Comparison of ENCODE assay signal across 20 mouse cellular contexts in the genomic region with DNA sequence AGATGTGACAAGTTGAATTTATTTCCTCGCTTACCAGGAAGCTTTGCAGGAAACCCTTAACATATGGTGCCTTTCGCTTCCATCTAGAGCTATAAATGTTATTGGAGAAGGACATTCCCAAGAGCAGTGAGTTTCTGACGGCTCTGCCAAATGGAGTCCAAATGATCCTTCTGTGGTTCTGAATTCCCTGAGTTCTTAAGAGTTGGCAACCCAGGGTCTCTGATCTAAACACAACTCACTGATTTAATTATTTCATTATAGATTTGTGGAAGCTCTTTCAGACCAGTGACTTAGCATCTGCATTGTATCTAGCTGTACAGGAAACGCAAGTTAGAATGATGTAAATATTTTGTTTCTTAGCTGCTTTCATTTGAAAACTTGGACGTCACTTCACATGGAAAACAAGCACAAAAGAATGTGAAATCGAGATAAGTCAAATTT.
DNase-seq lines count a peak whose midpoint lies in the region; ATAC-seq lines count a peak whose summit lies in the region.
"Had no signal": no experiment of that assay in that cellular context is flagged by ENCODE, and none has a peak within 500 bp of the region (broad histone marks: within the 10 kb centered on the region; RNA-seq: fewer than 3 reads in every experiment).

No protein-coding gene starts in this region.

- H3K9me3 ChIP-seq in kidney, embryonic 15.5 days (replicated peaks), result no peaks in the 10 kb centered on the region
- H3K9me3 ChIP-seq in embryonic facial prominence, embryonic 13.5 days, result no peaks in the 10 kb centered on the region
- H3K9me3 ChIP-seq in hindbrain, embryonic 16.5 days (ENCODE audit: control insufficient read depth, low read length), result no peaks in the 10 kb centered on the region
- H3K9me3 ChIP-seq: hindbrain, embryonic 10.5 days; midbrain, embryonic 10.5 days; neural tube, embryonic 13.5 days; stomach, embryonic 15.5 days had no signal

- H3K4me1 ChIP-seq in kidney, embryonic 15.5 days, result peaks cover 4% of the 10 kb centered on the region; the same call in 1 of the 2 replicates
- H3K4me1 ChIP-seq in embryonic facial prominence, embryonic 13.5 days, result peaks cover 7% of the 10 kb centered on the region
- H3K4me1 ChIP-seq in hindbrain, embryonic 16.5 days (ENCODE audit: control insufficient read depth, insufficient read depth, low read depth, low read length), result no peaks in the 10 kb centered on the region
- H3K4me1 ChIP-seq: neural tube, embryonic 13.5 days; stomach, embryonic 15.5 days had no signal

- H3K27ac ChIP-seq in kidney, embryonic 15.5 days, result peak overlapping the region; percentile 62; the same call in 1 of the 2 replicates
- H3K27ac ChIP-seq in embryonic facial prominence, embryonic 13.5 days, result peak overlapping the region; percentile 12; the same call in 1 of the 2 replicates
- H3K27ac ChIP-seq in hindbrain, embryonic 16.5 days (ENCODE audit: low read depth, low read length), result no peak overlapping the region
- H3K27ac ChIP-seq: hindbrain, embryonic 10.5 days; midbrain, embryonic 10.5 days; neural tube, embryonic 13.5 days; stomach, embryonic 15.5 days had no signal

- no peak for DNase-seq in kidney, adult 9 months
- peak; percentile 49 for DNase-seq in retina, postnatal 1 day
- DNase-seq in retina, embryonic 14.5 days (ENCODE audit: low spot score), result no peak
- peak; percentile 46 for DNase-seq in mesoderm, embryonic 11.5 days (ENCODE audit: low read depth, low spot score)
- no peak for DNase-seq in urinary bladder, adult 18-20 months (ENCODE audit: low spot score in 2 of 2)
- DNase-seq: adrenal gland, postnatal 14 days; cerebellum, postnatal 36 days; kidney, adult 11 months; lung, postnatal 14 days; spleen, adult 18-20 months; thymus, postnatal 25 days had no signal

- H3K36me3 ChIP-seq in kidney, embryonic 15.5 days, result no peaks in the 10 kb centered on the region
- H3K36me3 ChIP-seq in embryonic facial prominence, embryonic 13.5 days, result no peaks in the 10 kb centered on the region
- no peaks in the 10 kb centered on the region for H3K36me3 ChIP-seq in hindbrain, embryonic 16.5 days (ENCODE audit: control insufficient read depth, insufficient read depth, low read length)
- H3K36me3 ChIP-seq: hindbrain, embryonic 10.5 days; midbrain, embryonic 10.5 days; neural tube, embryonic 13.5 days; stomach, embryonic 15.5 days had no signal

- H3K4me2 ChIP-seq in kidney, embryonic 15.5 days, result no peak overlapping the region
- H3K4me2 ChIP-seq in embryonic facial prominence, embryonic 13.5 days, result no peak overlapping the region
- H3K4me2 ChIP-seq in hindbrain, embryonic 16.5 days (ENCODE audit: low read length), result no peak overlapping the region
- H3K4me2 ChIP-seq: neural tube, embryonic 13.5 days; stomach, embryonic 15.5 days had no signal

- H3K9ac ChIP-seq in kidney, embryonic 15.5 days, result no peak overlapping the region
- H3K9ac ChIP-seq in embryonic facial prominence, embryonic 13.5 days, result no peak overlapping the region
- no peak overlapping the region for H3K9ac ChIP-seq in hindbrain, embryonic 16.5 days (ENCODE audit: low read depth, low read length)
- H3K9ac ChIP-seq: neural tube, embryonic 13.5 days; stomach, embryonic 15.5 days had no signal

- H3K27me3 ChIP-seq in kidney, embryonic 15.5 days, result no peaks in the 10 kb centered on the region
- no peaks in the 10 kb centered on the region for H3K27me3 ChIP-seq in embryonic facial prominence, embryonic 13.5 days
- H3K27me3 ChIP-seq in hindbrain, embryonic 16.5 days (replicated peaks; ENCODE audit: control insufficient read depth, insufficient read depth, low read length), result no peaks in the 10 kb centered on the region
- H3K27me3 ChIP-seq: neural tube, embryonic 13.5 days; stomach, embryonic 15.5 days had no signal

- no peak for ATAC-seq in kidney, embryonic 15.5 days (replicated peaks; ENCODE audit: low FRiP score)
- ATAC-seq in embryonic facial prominence, embryonic 13.5 days (ENCODE audit: insufficient number of reproducible peaks, insufficient read depth, low FRiP score, low TSS enrichment, low read depth), result no peak
- ATAC-seq in hindbrain, embryonic 16.5 days, result no peak
- ATAC-seq: CD4-positive, CD25-positive, alpha-beta regulatory T cell, adult 4 months; forebrain, embryonic 16.5 days had no signal

- WGBS in kidney, embryonic 15.5 days, result 41% methylated on average over 6 of the region's 6 CpGs
- 25% methylated on average over 6 of the region's 6 CpGs for WGBS in embryonic facial prominence, embryonic 13.5 days
- 70% methylated on average over 6 of the region's 6 CpGs for WGBS in hindbrain, embryonic 16.5 days

- H3K4me3 ChIP-seq in kidney, embryonic 15.5 days (replicated peaks), result no peak overlapping the region
- no peak overlapping the region for H3K4me3 ChIP-seq in embryonic facial prominence, embryonic 13.5 days
- H3K4me3 ChIP-seq in hindbrain, embryonic 16.5 days (ENCODE audit: low read length), result no peak overlapping the region
- H3K4me3 ChIP-seq: hindbrain, embryonic 10.5 days; midbrain, embryonic 10.5 days; neural tube, embryonic 13.5 days; stomach, embryonic 15.5 days had no signal

Comparison
In these comparisons a context has a peak if more than half of its experiments do, and no peak if none do; other contexts are left out.
1. DNase-seq: peak in retina, postnatal 1 day (single experiment) and mesoderm, embryonic 11.5 days (single experiment); none in kidney, adult 9 months (single experiment), retina, embryonic 14.5 days (single experiment) and urinary bladder, adult 18-20 months (0 of 2).